Mouse (Mus musculus) heart, embryonic 13.5 days (tissue): ENCODE measurements at regions not wholly inside any gene's neighbourhood (a gene's known extent, or its start where the extent isn't known, plus 50 kb on each side); places are given as distances from the start of the nearest gene placed in this dataset.

Source experiments
- ATAC-seq: fragments of 200-750 bp; cut with Nextera tagmentation; 2 replicates; pipeline ENCODE4 v1.8.0; 2017; ENCODE audit warnings: moderate TSS enrichment; ENCODE audit not compliant: insufficient number of reproducible peaks, low FRiP score, low TSS enrichment; ENCODE audit errors: extremely low read depth
- H3K27ac ChIP-seq: fragments of 300-500 bp; sonication (generic); replicated peaks from 2 replicates; pipeline ENCODE4 v1.5.1; 2015; ENCODE audit warnings: moderate library complexity, mild to moderate bottlenecking, inconsistent platforms
- H3K27me3 ChIP-seq: fragments of 300-500 bp; sonication (generic); replicated peaks from 2 replicates; pipeline ENCODE4 v1.6.1; 2015; ENCODE audit warnings: mild to moderate bottlenecking, inconsistent platforms
- H3K36me3 ChIP-seq: fragments of 300-500 bp; sonication (generic); 2 replicates; pipeline ENCODE4 v1.6.1; 2015; ENCODE audit warnings: mild to moderate bottlenecking, inconsistent platforms
- H3K4me1 ChIP-seq: fragments of 300-500 bp; sonication (generic); 2 replicates; pipeline ENCODE4 v1.6.1; 2015; ENCODE audit warnings: inconsistent platforms
- H3K4me2 ChIP-seq: fragments of 300-500 bp; sonication (generic); 2 replicates; pipeline ENCODE4 v1.6.1; 2015; ENCODE audit warnings: inconsistent platforms, mild to moderate bottlenecking, moderate library complexity
- H3K4me3 ChIP-seq: fragments of 300-500 bp; sonication (generic); 2 replicates; pipeline ENCODE4 v1.5.1; 2015; ENCODE audit warnings: moderate library complexity, mild to moderate bottlenecking, inconsistent platforms
- H3K9ac ChIP-seq: fragments of 300-500 bp; sonication (generic); 2 replicates; pipeline ENCODE4 v1.6.1; 2015; ENCODE audit warnings: inconsistent platforms, mild to moderate bottlenecking, moderate library complexity
- H3K9me3 ChIP-seq: fragments of 300-500 bp; sonication (generic); 2 replicates; pipeline ENCODE4 v1.6.1; 2016; ENCODE audit warnings: inconsistent platforms
- WGBS: fragments of 180-500 bp; shearing (Covaris S2); methylation state at CpG from one replicate; pipeline ENCODE4 v1.1.7; 2015; ENCODE audit warnings: mixed read lengths; 5-methylcytosine and 5-hydroxymethylcytosine counted together

- WGBS, result 67% methylated on average over 5 of the region's 5 CpGs
- no peak overlapping the region for H3K4me2 ChIP-seq
- no peak for ATAC-seq
Observed at GRCm38 (mm10) chr9:91069496-91069895, 292.7 kb upstream of the Zic4 start.

GRCm38 (mm10) chr9:91073366-91074174 is 288.6 kb upstream of the Zic4 start:
- H3K4me1 ChIP-seq, result no peaks in the 10 kb centered on the region
- no peak overlapping the region for H3K9ac ChIP-seq
- H3K4me3 ChIP-seq, result no peak overlapping the region
- no peaks in the 10 kb centered on the region for H3K9me3 ChIP-seq
- ATAC-seq, result no peak
- WGBS, result 41% methylated on average over 4 of the region's 4 CpGs
- H3K4me2 ChIP-seq, result no peak overlapping the region
- H3K27me3 ChIP-seq, result no peaks in the 10 kb centered on the region
- H3K27ac ChIP-seq, result no peak overlapping the region
- H3K36me3 ChIP-seq, result no peaks in the 10 kb centered on the region

More at GRCm38 (mm10) chr9:91069496-91069895, 292.7 kb upstream of the Zic4 start:
- no peaks in the 10 kb centered on the region for H3K9me3 ChIP-seq
- H3K9ac ChIP-seq, result no peak overlapping the region
- H3K27me3 ChIP-seq, result no peaks in the 10 kb centered on the region
- no peak overlapping the region for H3K4me3 ChIP-seq
- no peaks in the 10 kb centered on the region for H3K4me1 ChIP-seq
- H3K27ac ChIP-seq, result no peak overlapping the region
- H3K36me3 ChIP-seq, result no peaks in the 10 kb centered on the region

- Histone ChIP-seq H3K36me3 (no peaks in the 10 kb centered on the region), H3K4me1 (no peaks in the 10 kb centered on the region), H3K9ac (no peak overlapping the region), H3K4me3 (no peak overlapping the region), H3K9me3 (no peaks in the 10 kb centered on the region), H3K27ac (no peak overlapping the region), H3K4me2 (no peak overlapping the region), H3K27me3 (no peaks in the 10 kb centered on the region)
- no peak for ATAC-seq
- 59% methylated on average over 5 of the region's 5 CpGs for WGBS
Observed at GRCm38 (mm10) chr9:91074175-91074480, 288.1 kb upstream of the Zic4 start.

GRCm38 (mm10) chr9:91077490-91077889 is 284.7 kb upstream of the Zic4 start:
- Histone ChIP-seq H3K9ac (no peak overlapping the region), H3K4me3 (no peak overlapping the region), H3K27ac (no peak overlapping the region), H3K36me3 (no peaks in the 10 kb centered on the region), H3K9me3 (no peaks in the 10 kb centered on the region), H3K27me3 (no peaks in the 10 kb centered on the region), H3K4me1 (no peaks in the 10 kb centered on the region), H3K4me2 (no peak overlapping the region)
- 39% methylated on average over 1 of the region's 1 CpGs for WGBS
- no peak for ATAC-seq

- Histone ChIP-seq H3K4me2 (no peak overlapping the region), H3K4me3 (no peak overlapping the region), H3K27ac (no peak overlapping the region), H3K9me3 (no peaks in the 10 kb centered on the region), H3K36me3 (no peaks in the 10 kb centered on the region), H3K9ac (no peak overlapping the region), H3K4me1 (no peaks in the 10 kb centered on the region), H3K27me3 (no peaks in the 10 kb centered on the region)
- WGBS, result 21% methylated on average over 1 of the region's 1 CpGs
- no peak for ATAC-seq
Observed at GRCm38 (mm10) chr9:91083791-91084190, 278.4 kb upstream of the Zic4 start.

GRCm38 (mm10) chr9:91085923-91086322 is 276.3 kb upstream of the Zic4 start:
- Histone ChIP-seq H3K36me3 (no peaks in the 10 kb centered on the region), H3K9ac (no peak overlapping the region), H3K27ac (no peak overlapping the region), H3K9me3 (no peaks in the 10 kb centered on the region), H3K27me3 (no peaks in the 10 kb centered on the region), H3K4me1 (no peaks in the 10 kb centered on the region), H3K4me2 (no peak overlapping the region), H3K4me3 (no peak overlapping the region)
- ATAC-seq, result no peak
- 69% methylated on average over 3 of the region's 3 CpGs for WGBS

- WGBS, result 54% methylated on average over 2 of the region's 2 CpGs
- no peak for ATAC-seq
Observed at GRCm38 (mm10) chr9:91089348-91089747, 272.9 kb upstream of the Zic4 start.

GRCm38 (mm10) chr9:91091421-91092050 is 270.7 kb upstream of the Zic4 start:
- H3K27me3 ChIP-seq, result no peaks in the 10 kb centered on the region
- H3K4me2 ChIP-seq, result no peak overlapping the region
- no peaks in the 10 kb centered on the region for H3K36me3 ChIP-seq
- H3K27ac ChIP-seq, result no peak overlapping the region
- H3K9me3 ChIP-seq, result no peaks in the 10 kb centered on the region
- no peak for ATAC-seq
- no peak overlapping the region for H3K4me3 ChIP-seq
- WGBS, result 87% methylated on average over 1 of the region's 1 CpGs
- no peak overlapping the region for H3K9ac ChIP-seq
- H3K4me1 ChIP-seq, result no peaks in the 10 kb centered on the region

More at GRCm38 (mm10) chr9:91089348-91089747, 272.9 kb upstream of the Zic4 start:
- Histone ChIP-seq H3K4me3 (no peak overlapping the region), H3K4me1 (no peaks in the 10 kb centered on the region), H3K9ac (no peak overlapping the region), H3K4me2 (no peak overlapping the region), H3K9me3 (no peaks in the 10 kb centered on the region), H3K27ac (no peak overlapping the region), H3K27me3 (no peaks in the 10 kb centered on the region), H3K36me3 (no peaks in the 10 kb centered on the region)

- peak overlapping the region; percentile 65 for H3K4me2 ChIP-seq
- peak overlapping the region; percentile 29 for H3K4me3 ChIP-seq
- 36% methylated on average over 1 of the region's 1 CpGs for WGBS
- peak; percentile 51; the same call in 1 of the 2 replicates for ATAC-seq
- H3K27ac ChIP-seq, result peak overlapping the region; percentile 95
- H3K27me3 ChIP-seq, result no peaks in the 10 kb centered on the region
- H3K36me3 ChIP-seq, result no peaks in the 10 kb centered on the region
- peak overlapping the region; percentile 63 for H3K9ac ChIP-seq
- H3K4me1 ChIP-seq, result peaks cover 4% of the 10 kb centered on the region
- H3K9me3 ChIP-seq, result no peaks in the 10 kb centered on the region
Observed at GRCm38 (mm10) chr9:91101614-91102407, 260.4 kb upstream of the Zic4 start.

- Histone ChIP-seq H3K4me3 (no peak overlapping the region), H3K9ac (no peak overlapping the region), H3K4me1 (no peaks in the 10 kb centered on the region), H3K27ac (no peak overlapping the region), H3K4me2 (no peak overlapping the region), H3K9me3 (no peaks in the 10 kb centered on the region), H3K27me3 (no peaks in the 10 kb centered on the region), H3K36me3 (no peaks in the 10 kb centered on the region)
- 61% methylated on average over 5 of the region's 5 CpGs for WGBS
- no peak for ATAC-seq
Observed at GRCm38 (mm10) chr9:91122441-91123035, 239.7 kb upstream of the Zic4 start.

- Histone ChIP-seq H3K9ac (no peak overlapping the region), H3K4me1 (no peaks in the 10 kb centered on the region), H3K4me3 (no peak overlapping the region), H3K36me3 (no peaks in the 10 kb centered on the region), H3K27ac (no peak overlapping the region), H3K27me3 (no peaks in the 10 kb centered on the region), H3K9me3 (no peaks in the 10 kb centered on the region), H3K4me2 (no peak overlapping the region)
- 63% methylated on average over 7 of the region's 7 CpGs for WGBS
- ATAC-seq, result no peak
Observed at GRCm38 (mm10) chr9:91123208-91123607, 239.0 kb upstream of the Zic4 start.
